Mouse (Mus musculus) forebrain, postnatal 0 days (tissue): ENCODE measurements at regions not wholly inside any gene's neighbourhood (a gene's known extent, or its start where the extent isn't known, plus 50 kb on each side); places are given as distances from the start of the nearest gene placed in this dataset.

Experiments used
- ATAC-seq: fragments of 200-750 bp; cut with Nextera tagmentation; 2 replicates; pipeline ENCODE4 v1.8.0; 2017; ENCODE audit warnings: mild to moderate bottlenecking, moderate library complexity
- DNase-seq: peaks from one replicate; pipeline ENCODE4 v3.0.0-alpha.2; 2015
- H3K27ac ChIP-seq: fragments of 300-500 bp; sonication (generic); 2 replicates; pipeline ENCODE4 v1.5.1; 2014; ENCODE audit warnings: low read depth, mild to moderate bottlenecking, antibody characterized with exemption, low read length, moderate library complexity, mixed read lengths
- H3K27me3 ChIP-seq: fragments of 300-500 bp; sonication (generic); 2 replicates; pipeline ENCODE4 v1.6.1; 2014; ENCODE audit warnings: mild to moderate bottlenecking, low read length, mixed read lengths; ENCODE audit not compliant: insufficient read depth
- H3K36me3 ChIP-seq: fragments of 300-500 bp; sonication (generic); 2 replicates; pipeline ENCODE4 v1.6.1; 2014; ENCODE audit warnings: mild to moderate bottlenecking, moderate library complexity; ENCODE audit not compliant: insufficient read depth
- H3K4me1 ChIP-seq: fragments of 300-500 bp; sonication (generic); 2 replicates; pipeline ENCODE4 v1.6.1; 2014; ENCODE audit warnings: antibody characterized with exemption; ENCODE audit not compliant: insufficient read depth
- H3K4me2 ChIP-seq: fragments of 300-500 bp; sonication (generic); 2 replicates; pipeline ENCODE4 v1.6.1; 2014; ENCODE audit warnings: low read depth, mild to moderate bottlenecking, moderate library complexity
- H3K4me3 ChIP-seq: fragments of 300-500 bp; sonication (generic); 2 replicates; pipeline ENCODE4 v1.5.1; 2014; ENCODE audit warnings: low read depth, low read length, mixed read lengths
- H3K9ac ChIP-seq: fragments of 300-500 bp; sonication (generic); 2 replicates; pipeline ENCODE4 v1.6.1; 2014; ENCODE audit warnings: mild to moderate bottlenecking
- H3K9me3 ChIP-seq: fragments of 300-500 bp; sonication (generic); 2 replicates; pipeline ENCODE4 v1.6.1; 2016; ENCODE audit warnings: low read length
- CTCF ChIP-seq: sonication (generic); IDR thresholded peaks from 2 replicates; pipeline ENCODE4 v1.5.1; 2016; ENCODE audit warnings: antibody characterized with exemption, control low read depth, low read depth
- WGBS: fragments of 180-500 bp; shearing (Covaris S2); extraction: QIAGEN DNeasy Blood & Tissue Kit; methylation state at CpG from one replicate; pipeline ENCODE4 v1.1.7; 2014; 5-methylcytosine and 5-hydroxymethylcytosine counted together

- 89% methylated on average over 4 of the region's 4 CpGs for WGBS
- Histone ChIP-seq H3K4me3 (no peak overlapping the region), H3K36me3 (no peaks in the 10 kb centered on the region), H3K27me3 (no peaks in the 10 kb centered on the region), H3K27ac (no peak overlapping the region), H3K4me2 (no peak overlapping the region), H3K9ac (no peak overlapping the region), H3K9me3 (no peaks in the 10 kb centered on the region), H3K4me1 (no peaks in the 10 kb centered on the region)
- ATAC-seq, result no peak
- DNase-seq, result no peak
- TF ChIP-seq CTCF, result no peak
These were observed 353.6 kb downstream of the Adam3 start for GRCm38 (mm10) chr8:24372068-24372467.

GRCm38 (mm10) chr8:24366000-24366399 is 359.7 kb downstream of the Adam3 start:
- no peaks in the 10 kb centered on the region for H3K36me3 ChIP-seq
- H3K4me2 ChIP-seq, result no peak overlapping the region
- no peak overlapping the region for H3K27ac ChIP-seq
- TF ChIP-seq CTCF, result no peak
- H3K9me3 ChIP-seq, result no peaks in the 10 kb centered on the region
- H3K9ac ChIP-seq, result no peak overlapping the region
- DNase-seq (peak; percentile 33), ATAC-seq (peak; percentile 60)
- no peak overlapping the region for H3K4me3 ChIP-seq
- H3K4me1 ChIP-seq, result no peaks in the 10 kb centered on the region
- H3K27me3 ChIP-seq, result no peaks in the 10 kb centered on the region

GRCm38 (mm10) chr8:24364685-24365084 is 361.0 kb downstream of the Adam3 start:
- Histone ChIP-seq H3K27me3 (no peaks in the 10 kb centered on the region), H3K9me3 (no peaks in the 10 kb centered on the region), H3K9ac (no peak overlapping the region), H3K27ac (no peak overlapping the region), H3K36me3 (no peaks in the 10 kb centered on the region), H3K4me2 (no peak overlapping the region), H3K4me3 (no peak overlapping the region), H3K4me1 (no peaks in the 10 kb centered on the region)
- no peak for DNase-seq
- no peak for TF ChIP-seq CTCF
- 69% methylated on average over 4 of the region's 4 CpGs for WGBS
- ATAC-seq, result no peak

GRCm38 (mm10) chr8:24359022-24359600 is 366.5 kb downstream of the Adam3 start:
- H3K4me1 ChIP-seq, result no peaks in the 10 kb centered on the region
- no peak overlapping the region for H3K4me3 ChIP-seq
- ATAC-seq (no peak), DNase-seq (no peak)
- H3K27ac ChIP-seq, result no peak overlapping the region
- no peaks in the 10 kb centered on the region for H3K36me3 ChIP-seq
- H3K27me3 ChIP-seq, result no peaks in the 10 kb centered on the region
- no peak overlapping the region for H3K4me2 ChIP-seq
- no peaks in the 10 kb centered on the region for H3K9me3 ChIP-seq
- no peak overlapping the region for H3K9ac ChIP-seq
- TF ChIP-seq CTCF, result no peak

GRCm38 (mm10) chr8:24355146-24355545 is 370.5 kb downstream of the Adam3 start:
- no peak for ATAC-seq
- H3K4me2 ChIP-seq, result no peak overlapping the region
- no peaks in the 10 kb centered on the region for H3K36me3 ChIP-seq
- no peak overlapping the region for H3K4me3 ChIP-seq
- no peaks in the 10 kb centered on the region for H3K27me3 ChIP-seq
- WGBS, result 85% methylated on average over 4 of the region's 4 CpGs
- TF ChIP-seq CTCF, result no peak
- H3K27ac ChIP-seq, result no peak overlapping the region
- no peak for DNase-seq
- H3K4me1 ChIP-seq, result no peaks in the 10 kb centered on the region
- H3K9me3 ChIP-seq, result no peaks in the 10 kb centered on the region
- no peak overlapping the region for H3K9ac ChIP-seq

- Histone ChIP-seq H3K4me2 (no peak overlapping the region), H3K27ac (no peak overlapping the region), H3K4me3 (no peak overlapping the region), H3K4me1 (no peaks in the 10 kb centered on the region), H3K36me3 (no peaks in the 10 kb centered on the region), H3K9ac (no peak overlapping the region), H3K27me3 (no peaks in the 10 kb centered on the region), H3K9me3 (no peaks in the 10 kb centered on the region)
- no peak for TF ChIP-seq CTCF
- WGBS, result 86% methylated on average over 7 of the region's 7 CpGs
- no peak for DNase-seq
- ATAC-seq, result no peak
These were observed 371.8 kb downstream of the Adam3 start for GRCm38 (mm10) chr8:24353842-24354241.

GRCm38 (mm10) chr8:24352322-24352721 is 373.3 kb downstream of the Adam3 start:
- no peak overlapping the region for H3K4me3 ChIP-seq
- TF ChIP-seq CTCF, result no peak
- no peak overlapping the region for H3K4me2 ChIP-seq
- H3K36me3 ChIP-seq, result no peaks in the 10 kb centered on the region
- H3K9ac ChIP-seq, result no peak overlapping the region
- DNase-seq (no peak), ATAC-seq (no peak)
- H3K4me1 ChIP-seq, result no peaks in the 10 kb centered on the region
- no peaks in the 10 kb centered on the region for H3K9me3 ChIP-seq
- WGBS, result 84% methylated on average over 9 of the region's 9 CpGs
- no peak overlapping the region for H3K27ac ChIP-seq
- no peaks in the 10 kb centered on the region for H3K27me3 ChIP-seq

- H3K36me3 ChIP-seq, result no peaks in the 10 kb centered on the region
- H3K9me3 ChIP-seq, result no peaks in the 10 kb centered on the region
- no peak overlapping the region for H3K9ac ChIP-seq
- no peak overlapping the region for H3K4me2 ChIP-seq
- no peak overlapping the region for H3K27ac ChIP-seq
- H3K4me3 ChIP-seq, result no peak overlapping the region
- no peaks in the 10 kb centered on the region for H3K4me1 ChIP-seq
- DNase-seq, result no peak
- no peaks in the 10 kb centered on the region for H3K27me3 ChIP-seq
- 49% methylated on average over 6 of the region's 6 CpGs for WGBS
- ATAC-seq, result no peak
- TF ChIP-seq CTCF, result no peak
These were observed 373.9 kb downstream of the Adam3 start for GRCm38 (mm10) chr8:24351760-24352159.
